Mouse (Mus musculus) midbrain, embryonic 16.5 days (tissue): ENCODE results near the gene Prr5l. TPM values are rescaled to one million over a fixed set of nuclear protein-coding genes. Genes with fewer than 3 reads are reported as not detected.

Experiments used
- ATAC-seq: fragments of 200-750 bp; cut with Nextera tagmentation; 2 replicates; pipeline ENCODE4 v1.8.0; 2017; ENCODE audit warnings: moderate TSS enrichment
- H3K27ac ChIP-seq: fragments of 300-500 bp; sonication (generic); 2 replicates; pipeline ENCODE4 v1.5.1; 2014; ENCODE audit warnings: mild to moderate bottlenecking, low read length, mixed read lengths
- H3K27me3 ChIP-seq: fragments of 300-500 bp; sonication (generic); 2 replicates; pipeline ENCODE4 v1.6.1; 2014; ENCODE audit warnings: low read depth, low read length, mixed read lengths; ENCODE audit not compliant: control insufficient read depth, insufficient read depth
- H3K36me3 ChIP-seq: fragments of 300-500 bp; sonication (generic); 2 replicates; pipeline ENCODE4 v1.6.1; 2014; ENCODE audit warnings: mild to moderate bottlenecking, low read length, moderate library complexity, mixed read lengths; ENCODE audit not compliant: control insufficient read depth, insufficient read depth
- H3K4me1 ChIP-seq: fragments of 300-500 bp; sonication (generic); 2 replicates; pipeline ENCODE4 v1.6.1; 2014; ENCODE audit warnings: mild to moderate bottlenecking, low read length, mixed read lengths; ENCODE audit not compliant: control insufficient read depth, insufficient read depth
- H3K4me2 ChIP-seq: fragments of 300-500 bp; sonication (generic); 2 replicates; pipeline ENCODE4 v1.6.1; 2014; ENCODE audit warnings: mild to moderate bottlenecking, low read length, mixed read lengths
- H3K4me3 ChIP-seq: fragments of 300-500 bp; sonication (generic); 2 replicates; pipeline ENCODE4 v1.5.1; 2014; ENCODE audit warnings: low read depth, mild to moderate bottlenecking, low read length, moderate library complexity, mixed read lengths
- H3K9ac ChIP-seq: fragments of 300-500 bp; sonication (generic); 2 replicates; pipeline ENCODE4 v1.6.1; 2014; ENCODE audit warnings: low read depth, low read length, mixed read lengths
- H3K9me3 ChIP-seq: fragments of 300-500 bp; sonication (generic); replicated peaks from 2 replicates; pipeline ENCODE4 v1.6.1; 2014; ENCODE audit warnings: mild to moderate bottlenecking, low read length, mixed read lengths; ENCODE audit not compliant: control insufficient read depth, poor library complexity, severe bottlenecking
- WGBS: fragments of 180-500 bp; shearing (Covaris S2); extraction: QIAGEN DNeasy Blood & Tissue Kit; methylation state at CpG from one replicate; pipeline ENCODE4 v1.1.7; 2014; 5-methylcytosine and 5-hydroxymethylcytosine counted together
- polyA plus RNA-seq: library from polyadenylated mRNA; unstranded; fragments of >200 nt; fragmentation: Nextera tagmentation; extraction: Ambion mirVana; gene quantifications from 2 replicates; pipeline ENCODE4 v1.2.1, GENCODE M21; 2015

The Prr5l gene
- polyA plus RNA-seq, 1 experiment from 2014 or later: 4.7 TPM

DNA sequence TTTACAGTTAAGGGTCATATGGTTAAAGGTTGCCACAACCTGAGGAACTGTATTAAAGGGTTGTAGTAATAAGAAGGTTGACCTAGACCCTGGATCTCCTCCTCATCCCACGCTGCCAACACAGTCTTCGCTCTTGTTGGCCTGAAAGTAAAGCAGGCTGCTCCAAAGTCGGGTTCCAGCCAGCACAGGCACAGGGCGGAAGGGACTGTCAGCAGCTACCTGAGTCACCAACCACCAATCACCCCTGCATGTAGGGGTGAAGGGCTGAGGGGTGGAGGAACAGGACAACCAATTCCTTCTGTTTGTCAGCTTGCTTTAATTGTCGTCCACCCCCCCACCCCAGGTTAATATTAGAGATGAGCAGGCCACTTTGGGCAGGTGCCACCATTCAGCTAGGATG, 119.3 kb downstream of the Prr5l start:
- H3K27me3 ChIP-seq: no peaks in the 10 kb centered on the region
- ATAC-seq: no peak
- H3K4me2 ChIP-seq: no peak overlapping the region
- H3K36me3 ChIP-seq: no peaks in the 10 kb centered on the region
- H3K4me3 ChIP-seq: no peak overlapping the region
- H3K27ac ChIP-seq: no peak overlapping the region
- WGBS: 96% methylated on average over 5 of the region's 5 CpGs
- H3K9me3 ChIP-seq: no peaks in the 10 kb centered on the region
- no peak overlapping the region for H3K9ac ChIP-seq
- H3K4me1 ChIP-seq: peaks cover 4% of the 10 kb centered on the region; the same call in 1 of the 2 replicates

DNA sequence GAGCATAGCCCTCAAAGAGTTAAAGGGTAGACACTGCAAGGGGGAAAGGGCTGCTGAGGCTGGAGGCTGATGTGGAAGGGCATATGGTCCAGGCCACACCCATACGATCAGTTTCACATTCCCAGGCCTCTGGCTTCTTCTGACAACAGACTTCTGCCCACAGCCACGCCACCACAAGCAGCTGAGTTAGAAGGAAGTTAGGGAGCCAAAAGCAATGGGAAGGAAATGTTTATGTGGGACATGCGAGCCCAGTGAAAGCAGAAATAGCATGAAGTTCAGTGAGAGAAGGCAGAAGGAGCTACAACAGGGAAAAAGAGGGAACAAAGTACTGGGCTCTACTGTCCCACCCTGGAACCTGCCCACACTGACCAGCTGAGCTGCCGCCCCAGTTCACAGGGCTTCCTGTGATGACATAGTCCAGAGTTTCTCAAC, 119.9 kb downstream of the Prr5l start:
- H3K27ac ChIP-seq: no peak overlapping the region
- H3K4me2 ChIP-seq: no peak overlapping the region
- ATAC-seq: no peak
- H3K4me1 ChIP-seq: peaks cover 4% of the 10 kb centered on the region; the same call in 1 of the 2 replicates
- WGBS: 86% methylated on average over 4 of the region's 4 CpGs
- no peaks in the 10 kb centered on the region for H3K36me3 ChIP-seq
- H3K9me3 ChIP-seq: no peaks in the 10 kb centered on the region
- H3K27me3 ChIP-seq: no peaks in the 10 kb centered on the region
- H3K4me3 ChIP-seq: no peak overlapping the region
- H3K9ac ChIP-seq: no peak overlapping the region

DNA sequence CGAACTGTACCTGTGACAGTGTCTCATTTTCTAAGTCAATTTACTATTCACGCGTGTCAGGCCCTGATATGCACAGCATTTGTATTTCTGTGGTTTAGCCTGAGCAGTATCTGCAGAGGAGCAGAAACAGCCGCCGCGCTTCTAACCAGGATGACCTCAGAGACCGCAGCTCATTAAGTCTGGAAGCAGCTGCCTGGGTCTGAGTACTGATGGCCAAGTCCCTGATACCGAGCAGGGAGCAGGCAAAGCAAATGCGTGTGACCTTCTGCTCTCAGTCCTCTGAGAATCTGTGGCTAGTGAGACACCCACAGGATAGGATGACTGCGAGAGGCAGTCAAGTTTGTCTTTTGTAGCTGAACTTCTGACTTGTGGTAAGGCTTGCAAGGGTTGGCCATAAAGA, 120.4 kb downstream of the Prr5l start:
- Histone ChIP-seq H3K27ac (no peak overlapping the region), H3K27me3 (no peaks in the 10 kb centered on the region), H3K9me3 (no peaks in the 10 kb centered on the region), H3K4me3 (no peak overlapping the region), H3K4me1 (peaks cover 4% of the 10 kb centered on the region; the same call in 1 of the 2 replicates), H3K9ac (no peak overlapping the region), H3K36me3 (no peaks in the 10 kb centered on the region), H3K4me2 (no peak overlapping the region)
- WGBS: 67% methylated on average over 10 of the region's 10 CpGs
- ATAC-seq: peak; percentile 46; the same call in 1 of the 2 replicates

DNA sequence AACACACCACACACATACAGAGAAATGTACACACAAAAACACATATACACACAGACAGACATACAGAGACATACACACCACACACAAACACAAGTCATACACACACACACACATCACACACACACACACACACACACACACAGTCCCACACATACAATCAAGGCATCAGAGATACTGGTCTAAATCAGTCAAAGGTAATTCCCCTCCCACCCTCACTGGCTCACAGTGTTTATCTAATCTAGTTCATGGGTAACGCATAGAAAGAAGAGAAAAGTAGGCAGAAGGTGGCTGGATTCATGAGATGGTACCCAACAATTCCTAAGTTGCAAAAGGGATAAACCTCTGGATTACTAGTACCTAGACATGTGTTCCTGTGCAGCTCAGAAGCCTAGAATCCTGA, 120.9 kb downstream of the Prr5l start:
- WGBS: 88% methylated on average over 1 of the region's 1 CpGs
- no peak for ATAC-seq

DNA sequence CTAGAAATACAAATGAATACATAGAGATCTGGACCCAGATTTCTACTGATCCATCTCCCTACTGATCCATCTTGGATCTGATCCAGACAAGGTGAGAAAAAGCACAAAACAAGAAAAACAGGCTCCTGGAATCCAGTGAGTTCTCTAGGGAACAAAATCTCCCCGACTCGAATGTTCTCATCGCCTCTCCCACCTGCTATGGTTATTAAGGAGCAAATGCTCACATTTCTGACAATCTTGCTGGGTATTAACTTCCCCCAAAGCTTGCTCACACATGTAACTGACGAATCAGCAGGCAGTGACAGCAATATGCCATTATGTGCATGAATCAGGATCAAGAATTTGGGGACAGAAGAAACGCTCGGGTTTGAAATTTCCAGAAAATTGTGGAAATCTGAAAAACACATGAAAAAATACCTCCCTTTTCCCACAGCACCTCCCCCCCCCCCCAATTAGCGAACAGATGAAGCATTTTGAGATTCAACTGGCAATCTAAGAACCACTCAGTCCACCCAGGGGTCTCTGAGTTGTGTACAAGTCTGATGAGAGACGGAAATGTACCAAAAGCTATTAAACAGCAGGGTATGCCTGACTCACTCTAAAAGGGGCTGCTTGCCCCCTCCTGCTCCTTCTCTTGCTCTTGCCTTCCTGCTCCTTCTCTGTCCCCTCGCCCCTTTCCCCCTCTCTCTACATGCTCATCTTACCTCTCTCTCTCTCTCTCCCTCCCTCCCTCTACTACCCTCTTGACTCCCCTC, 123.1 kb downstream of the Prr5l start:
- no peaks in the 10 kb centered on the region for H3K36me3 ChIP-seq
- 63% methylated on average over 9 of the region's 9 CpGs for WGBS
- H3K9ac ChIP-seq: no peak overlapping the region
- no peaks in the 10 kb centered on the region for H3K27me3 ChIP-seq
- H3K4me1 ChIP-seq: peaks cover 12% of the 10 kb centered on the region
- no peak overlapping the region for H3K27ac ChIP-seq
- no peak overlapping the region for H3K4me3 ChIP-seq
- ATAC-seq: no peak
- H3K4me2 ChIP-seq: no peak overlapping the region
- H3K9me3 ChIP-seq: no peaks in the 10 kb centered on the region

More for the DNA sequence above, 120.9 kb downstream of the Prr5l start:
- no peaks in the 10 kb centered on the region for H3K27me3 ChIP-seq
- H3K36me3 ChIP-seq: no peaks in the 10 kb centered on the region
- no peak overlapping the region for H3K4me2 ChIP-seq
- H3K27ac ChIP-seq: no peak overlapping the region
- H3K4me1 ChIP-seq: peaks cover 4% of the 10 kb centered on the region; the same call in 1 of the 2 replicates
- no peak overlapping the region for H3K9ac ChIP-seq
- no peak overlapping the region for H3K4me3 ChIP-seq
- no peaks in the 10 kb centered on the region for H3K9me3 ChIP-seq

DNA sequence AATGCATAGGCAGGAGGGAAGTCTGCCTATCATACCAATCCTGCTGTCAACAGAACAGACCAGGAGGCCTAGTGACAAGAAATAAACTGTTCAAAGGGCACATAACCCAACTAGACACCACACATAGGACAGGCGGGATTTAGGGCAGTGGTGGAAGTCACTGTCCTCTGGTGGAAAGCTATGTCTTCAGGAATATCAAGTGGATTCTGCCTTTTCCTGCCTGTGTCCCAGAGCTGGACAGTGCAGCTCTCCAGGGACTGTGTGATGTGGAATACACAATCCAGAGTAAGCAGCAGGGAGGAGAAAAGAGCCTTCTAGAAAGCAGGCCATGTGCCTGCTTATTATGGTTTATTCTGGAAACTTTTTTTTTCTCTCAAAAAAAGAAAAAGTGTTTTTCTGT, 125.0 kb downstream of the Prr5l start:
- WGBS: 73% methylated on average over 1 of the region's 1 CpGs
- Histone ChIP-seq H3K9me3 (no peaks in the 10 kb centered on the region), H3K4me3 (no peak overlapping the region), H3K4me1 (peaks cover 12% of the 10 kb centered on the region), H3K4me2 (no peak overlapping the region), H3K9ac (no peak overlapping the region), H3K36me3 (no peaks in the 10 kb centered on the region), H3K27me3 (no peaks in the 10 kb centered on the region), H3K27ac (no peak overlapping the region)
- ATAC-seq: no peak

DNA sequence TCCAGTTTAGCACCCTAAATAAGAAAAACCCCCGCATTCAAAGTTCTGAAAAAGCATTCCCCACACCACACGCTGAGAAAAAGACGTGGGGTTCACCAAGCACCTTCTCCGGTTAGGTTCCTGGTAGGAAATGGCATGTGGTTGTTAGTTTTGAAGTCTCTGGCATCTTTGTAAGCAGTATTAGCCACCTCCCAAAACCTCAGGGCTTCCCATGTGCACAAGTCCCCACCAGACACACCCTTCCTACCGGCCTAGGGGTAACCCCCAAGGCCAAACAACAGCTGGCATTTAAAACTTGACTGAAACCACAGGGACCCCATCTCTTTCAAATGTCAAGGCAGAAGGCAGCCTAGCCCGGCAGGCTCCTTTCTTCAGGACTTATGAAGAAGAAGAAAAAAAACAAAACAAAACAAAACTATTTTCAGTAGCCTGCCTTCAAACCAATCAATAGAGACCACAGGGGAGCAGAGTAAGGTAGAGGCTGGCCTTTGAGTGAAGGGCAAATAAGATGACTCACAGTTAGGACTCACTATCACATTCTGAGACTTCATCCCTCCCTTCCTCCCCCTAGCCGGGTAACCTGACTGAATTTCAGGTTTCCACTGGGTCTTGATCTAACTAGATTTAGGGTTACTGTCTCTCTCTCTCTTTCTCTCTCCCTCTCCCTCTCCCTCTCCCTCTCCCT, 126.6 kb downstream of the Prr5l start:
- no peaks in the 10 kb centered on the region for H3K27me3 ChIP-seq
- ATAC-seq: no peak
- H3K4me3 ChIP-seq: no peak overlapping the region
- H3K9ac ChIP-seq: no peak overlapping the region
- peaks cover 12% of the 10 kb centered on the region for H3K4me1 ChIP-seq
- H3K4me2 ChIP-seq: no peak overlapping the region
- no peaks in the 10 kb centered on the region for H3K36me3 ChIP-seq
- WGBS: 30% methylated on average over 7 of the region's 7 CpGs
- H3K27ac ChIP-seq: no peak overlapping the region
- no peaks in the 10 kb centered on the region for H3K9me3 ChIP-seq

DNA sequence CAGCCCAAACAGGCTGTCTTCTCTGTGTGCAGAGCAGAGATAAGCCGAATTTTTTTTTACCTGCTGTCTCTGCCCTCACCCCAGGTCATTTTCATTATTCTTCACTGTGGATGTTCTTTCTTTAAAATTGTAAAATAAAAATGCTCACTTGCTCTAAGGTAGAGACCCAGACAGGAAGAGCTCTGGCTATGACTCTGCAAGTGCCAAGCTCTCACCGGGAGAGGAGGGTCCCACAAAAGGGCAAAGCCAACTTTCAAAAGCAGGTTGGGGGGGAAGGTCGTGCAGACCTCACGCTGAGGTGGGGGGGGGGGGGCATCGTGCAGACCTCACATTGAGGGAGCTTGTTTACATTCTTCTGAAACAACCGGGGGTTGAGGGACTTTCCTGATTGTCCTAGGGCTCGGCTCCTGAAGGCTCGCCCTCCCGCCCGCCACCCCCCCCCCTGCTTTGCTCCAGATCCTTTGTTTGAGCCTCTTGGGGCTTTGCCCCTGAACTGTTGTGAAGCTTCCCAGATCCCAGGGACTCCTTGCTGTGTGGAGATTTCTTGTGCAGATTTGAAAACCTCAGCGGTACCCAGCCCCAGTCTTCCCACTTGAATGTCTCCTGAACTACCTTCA, 127.8 kb downstream of the Prr5l start:
- Histone ChIP-seq H3K27ac (no peak overlapping the region), H3K9me3 (no peaks in the 10 kb centered on the region), H3K27me3 (no peaks in the 10 kb centered on the region), H3K9ac (peak overlapping the region; percentile 23; the same call in 1 of the 2 replicates), H3K36me3 (no peaks in the 10 kb centered on the region), H3K4me2 (peak overlapping the region; percentile 41), H3K4me3 (peak overlapping the region; percentile 8; the same call in 1 of the 2 replicates), H3K4me1 (peaks cover 12% of the 10 kb centered on the region)
- 3% methylated on average over 8 of the region's 11 CpGs for WGBS
- peak; percentile 50; the same call in 1 of the 2 replicates for ATAC-seq

DNA sequence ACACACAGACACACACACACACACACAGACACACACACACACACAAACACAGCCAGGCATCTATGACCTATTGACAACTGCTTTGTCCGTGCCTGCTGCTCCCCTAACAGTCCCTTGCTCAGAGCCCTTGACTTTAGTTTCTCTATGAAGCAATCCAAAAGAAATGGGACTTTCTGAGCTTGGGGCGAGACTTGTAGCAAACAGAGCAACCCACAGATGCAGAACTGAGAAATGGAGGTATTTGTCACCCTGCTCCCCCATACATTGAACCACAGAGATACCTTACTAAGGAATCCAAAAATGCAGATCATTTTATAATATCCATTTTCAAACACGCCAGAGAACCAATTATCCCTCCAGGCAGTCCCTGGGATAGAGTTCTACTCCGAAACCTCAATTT, 128.4 kb downstream of the Prr5l start:
- Histone ChIP-seq H3K9me3 (no peaks in the 10 kb centered on the region), H3K27ac (no peak overlapping the region), H3K4me1 (peaks cover 7% of the 10 kb centered on the region), H3K4me2 (no peak overlapping the region), H3K4me3 (no peak overlapping the region), H3K9ac (no peak overlapping the region), H3K27me3 (no peaks in the 10 kb centered on the region), H3K36me3 (no peaks in the 10 kb centered on the region)
- ATAC-seq: no peak
- WGBS: 33% methylated on average over 4 of the region's 4 CpGs
